Mouse (Mus musculus) urinary bladder, adult 18-20 months (tissue): ENCODE measurements around the gene Rac2.
A peak's percentile ranks its signal among the peaks of the same experiment; 100 is the strongest.

Experiments used
- DNase-seq, 2 experiments: peaks; one replicate each; pipeline ENCODE4 v3.0.0; 2022; ENCODE audit warnings: low spot score in 2 of 2, mixed read lengths in 2 of 2

The Rac2 gene

DNA sequence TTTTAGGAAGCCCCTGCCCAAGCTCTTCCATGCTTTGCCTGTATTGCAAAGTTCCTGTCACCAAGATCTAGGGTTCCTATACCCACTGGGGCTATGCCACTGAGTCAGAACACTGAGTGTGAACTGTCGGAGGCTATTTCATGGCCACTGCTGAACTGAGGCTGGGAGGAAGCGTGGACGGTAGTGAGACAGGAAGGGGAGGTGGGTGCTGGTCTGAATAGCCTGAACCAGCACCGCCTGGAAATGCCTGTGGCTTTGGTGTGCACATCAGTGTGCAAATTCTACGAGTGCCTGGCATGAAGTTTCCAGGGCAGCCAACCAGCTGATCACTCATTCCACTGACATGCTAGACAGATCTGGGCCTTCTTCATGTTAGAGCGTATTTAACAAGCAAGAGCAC lies 50.7 kb downstream of the Rac2 start:
- DNase-seq: no peak

DNA sequence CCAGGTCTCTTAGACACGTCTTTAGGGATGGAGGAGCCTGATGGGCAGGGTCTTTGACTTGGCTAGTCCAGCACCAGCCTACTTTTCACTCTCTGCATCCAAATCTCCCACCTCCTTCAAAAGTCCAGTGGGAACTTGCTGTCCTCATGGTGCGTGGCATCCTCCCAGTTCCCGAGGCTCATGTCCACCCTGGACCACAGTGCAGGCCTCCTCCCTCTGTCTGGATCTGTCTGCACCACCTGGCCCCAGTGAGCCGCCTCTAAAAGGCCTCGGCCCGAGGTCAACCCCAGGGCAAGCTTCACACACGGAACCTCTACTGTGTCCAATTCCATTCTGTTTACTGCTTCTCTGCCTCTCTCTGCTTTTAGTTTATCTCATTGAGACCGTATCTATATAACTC lies 51.3 kb downstream of the Rac2 start:
- DNase-seq: no peak

DNA sequence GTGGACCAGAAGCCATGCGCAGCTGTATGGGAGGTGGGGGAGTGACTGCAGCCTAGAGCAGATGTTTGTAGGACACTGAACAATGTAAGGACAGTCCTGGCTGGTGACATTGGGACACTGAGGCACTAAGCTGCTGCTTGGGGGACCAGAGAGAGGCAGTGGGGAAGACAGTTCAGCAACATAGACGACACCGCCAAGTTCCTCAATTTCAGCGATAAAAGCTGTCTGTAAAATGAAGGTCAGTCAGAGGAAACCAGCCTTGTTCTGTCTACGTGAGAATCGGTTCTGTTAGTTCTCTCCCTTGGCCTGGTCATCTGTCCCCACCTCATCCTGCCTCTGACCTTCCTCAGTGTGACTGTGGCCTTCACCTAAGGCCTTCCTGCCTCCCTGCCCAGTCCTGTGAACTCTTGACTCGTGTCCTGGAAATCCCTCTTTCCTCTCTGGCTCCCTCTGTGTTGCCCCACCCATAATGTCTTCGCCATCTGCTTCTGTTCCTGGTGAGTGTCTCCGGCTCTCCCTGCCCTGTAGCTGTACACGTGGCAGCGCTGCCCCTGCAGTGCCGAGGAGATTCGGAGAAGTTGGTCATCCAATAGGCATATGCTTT lies 52.4 kb downstream of the Rac2 start:
- no peak for DNase-seq

- no peak for DNase-seq
Measured at GRCm38 (mm10) chr15:78518221-78518620, 54.4 kb downstream of the Rac2 start.

DNA sequence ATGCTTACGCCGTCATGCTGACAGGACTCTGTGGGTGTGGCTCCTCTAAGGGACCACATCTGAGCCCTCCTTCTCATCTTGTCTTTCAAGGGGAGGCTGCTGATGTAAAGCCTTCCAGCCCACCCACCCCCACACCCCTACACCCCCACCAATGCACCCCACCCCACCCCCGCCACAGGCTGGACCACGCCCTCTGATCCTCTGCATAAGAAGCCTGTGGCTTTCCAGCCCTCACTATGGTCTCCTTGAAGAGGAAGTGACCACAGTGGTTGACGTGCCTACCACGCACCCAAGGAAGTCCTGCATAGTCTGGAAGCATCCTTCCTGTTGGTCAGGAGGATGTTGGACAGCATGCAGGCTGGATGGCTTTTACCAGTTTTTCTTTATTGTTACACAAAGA lies 56.8 kb downstream of the Rac2 start:
- no peak for DNase-seq

DNA sequence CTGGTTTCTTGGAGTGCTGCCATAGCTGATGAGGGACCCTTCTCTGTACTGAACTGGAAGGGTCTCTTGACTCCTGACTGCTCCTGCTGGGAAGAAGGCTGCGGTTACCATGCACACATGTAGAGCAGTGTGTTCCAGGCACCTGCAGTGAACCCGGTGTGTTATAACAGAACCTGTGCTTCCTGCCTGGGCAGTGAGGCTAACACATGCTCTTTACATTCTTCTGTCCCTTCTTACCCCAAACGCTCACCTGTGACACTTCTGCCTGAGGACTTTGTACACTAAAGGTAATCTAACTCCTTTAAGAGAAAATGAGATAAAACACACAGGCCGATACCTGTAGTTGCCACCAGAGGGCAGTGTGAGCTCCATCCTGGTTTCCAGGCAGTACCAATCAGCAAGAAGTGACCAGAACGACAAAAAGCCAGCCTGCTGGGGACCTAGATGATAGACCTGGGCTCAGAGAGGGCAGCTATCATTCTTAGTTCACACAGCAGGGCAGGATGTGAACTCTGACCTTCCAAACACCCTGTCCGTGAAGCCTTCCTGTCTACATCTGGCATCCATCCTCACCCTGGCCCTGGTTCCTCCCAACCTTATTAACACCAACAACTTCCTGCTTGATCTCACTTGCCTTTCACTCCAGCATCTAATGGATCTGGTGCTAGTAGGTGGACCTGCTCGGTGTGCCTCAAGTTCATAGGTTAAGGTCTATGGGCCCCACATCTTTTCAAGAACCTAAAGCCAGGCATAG lies 58.0 kb downstream of the Rac2 start:
- peak; percentile 61 to 65 for DNase-seq

- no peak for DNase-seq
Measured at GRCm38 (mm10) chr15:78513019-78513418, 59.6 kb downstream of the Rac2 start.

GRCm38 (mm10) chr15:78511951-78512350 lies 60.6 kb downstream of the Rac2 start:
- no peak for DNase-seq

DNA sequence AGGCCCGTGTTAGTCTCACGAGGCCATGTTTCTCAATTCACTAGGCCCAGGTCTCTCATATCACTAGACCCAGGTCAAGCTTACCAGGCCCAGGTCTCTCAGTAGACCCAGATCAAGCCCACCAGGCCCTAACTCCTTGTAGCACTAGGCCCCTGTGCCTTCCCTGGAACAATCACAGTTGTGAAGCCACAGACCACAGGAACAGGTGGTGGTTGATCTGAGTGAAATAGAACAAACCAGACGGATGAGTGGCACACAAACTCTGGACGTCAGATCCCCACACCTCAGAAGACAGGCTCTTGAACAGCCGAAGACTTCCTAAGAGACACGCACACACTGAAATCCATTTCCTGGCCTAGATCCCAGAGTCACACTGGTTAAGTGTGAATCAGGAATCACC lies 61.8 kb downstream of the Rac2 start:
- DNase-seq: no peak

DNA sequence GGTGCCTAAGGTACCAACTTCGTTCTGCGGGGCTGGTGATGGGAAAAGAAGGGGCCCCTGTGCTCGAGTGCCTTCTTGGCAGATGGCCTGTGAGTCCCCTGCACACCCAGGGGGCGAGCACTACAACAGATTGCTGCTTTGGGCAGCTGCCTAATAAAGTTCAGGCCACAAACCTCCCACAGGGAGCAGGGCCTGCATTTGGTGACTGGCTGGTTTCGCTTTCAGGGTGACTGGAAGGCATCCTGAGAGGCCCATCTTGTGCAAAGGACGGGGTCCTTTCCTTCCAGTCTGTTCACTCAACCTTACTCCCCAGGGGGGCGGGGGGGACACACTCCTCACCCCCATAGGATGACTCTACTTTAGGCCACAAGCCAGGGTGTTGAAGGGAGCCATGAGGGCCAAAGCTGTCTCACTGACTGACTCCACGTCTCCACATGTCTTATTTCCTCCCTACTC lies 62.4 kb downstream of the Rac2 start:
- DNase-seq: no peak

- DNase-seq: no peak
Measured at GRCm38 (mm10) chr15:78509297-78509899, 63.2 kb downstream of the Rac2 start.
